Mouse (Mus musculus) C2C12 (cell line): ENCODE data around the gene Slc25a35.

Experiments used
- CEBPB ChIP-seq: IDR thresholded peaks from one replicate; pipeline ENCODE4 v1.6.1; 2011; ENCODE audit warnings: low read depth, mild to moderate bottlenecking, control low read depth, moderate library complexity
- CTCF ChIP-seq: IDR thresholded peaks from one replicate; pipeline ENCODE4 v1.5.1; 2011; ENCODE audit not compliant: control insufficient read depth, insufficient read depth, insufficient read length
- USF1 ChIP-seq: IDR thresholded peaks from one replicate; pipeline ENCODE4 v1.6.1; 2011; ENCODE audit warnings: low read depth, mild to moderate bottlenecking, control low read depth, moderate library complexity

GRCm38 (mm10) chr11:68957308-68957707 lies 10.6 kb upstream of the Slc25a35 start, which contains the start of gene Arhgef15:
- TF ChIP-seq CTCF (no peak), CEBPB (no peak), USF1 (no peak)
